ENCODE assay signal across 8 mouse cellular contexts in the genomic region with DNA sequence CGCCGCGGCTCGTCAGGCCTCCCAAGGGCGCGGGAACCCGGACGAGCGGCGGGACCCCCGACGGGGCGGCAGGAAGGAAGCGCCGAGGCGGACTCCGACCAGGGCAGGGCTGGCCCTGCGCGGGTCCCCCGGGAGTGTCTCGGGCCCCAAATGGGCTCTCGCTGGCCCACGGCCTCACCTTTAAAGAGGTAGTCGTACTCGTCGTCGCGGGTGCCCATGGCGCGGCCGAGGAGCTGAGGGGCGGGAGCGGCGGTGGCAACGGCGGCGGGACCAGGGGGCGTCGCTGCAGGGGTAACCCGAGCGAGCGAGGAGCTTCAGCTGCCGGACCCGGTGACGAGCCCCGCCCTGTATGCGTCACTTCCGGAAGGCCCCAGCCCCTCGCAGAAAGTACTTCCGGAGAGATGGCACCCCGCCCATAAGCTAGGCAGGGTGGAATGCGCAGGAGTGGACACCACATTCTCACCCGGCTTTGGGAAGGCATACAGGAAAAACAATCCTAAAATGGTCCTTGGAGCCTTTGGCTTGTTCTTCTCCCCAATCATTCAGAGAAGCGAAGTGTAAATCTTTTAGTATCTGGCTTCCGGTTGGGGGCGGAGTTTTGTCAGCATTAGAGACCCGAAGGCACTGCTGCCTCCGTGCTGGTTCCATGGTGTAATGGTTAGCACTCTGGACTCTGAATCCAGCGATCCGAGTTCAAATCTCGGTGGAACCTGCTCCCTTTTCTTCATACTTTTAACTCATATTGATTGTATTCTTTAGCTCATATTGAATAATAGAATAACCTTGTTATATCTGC. TPM values are rescaled to one million over a fixed set of nuclear protein-coding genes. Genes with fewer than 3 reads are reported as not detected.
DNase-seq lines count a peak whose midpoint lies in the region; ATAC-seq and TF ChIP-seq lines count a peak whose summit lies in the region.

A gene (minus strand): TSS at position 353 of the 796 bp plus-strand sequence.

- peak; percentile 97 to 99 for DNase-seq in heart, postnatal 10 days
- peak; percentile 76 for DNase-seq in large intestine, adult 2 months (ENCODE audit: low read depth, low spot score)
- peak; percentile 98 for DNase-seq in liver, postnatal 0 days
- DNase-seq in testis, postnatal 10 days (ENCODE audit: low spot score): peak; percentile 98

- intact Hi-C loops in heart, postnatal 10 days (cut with DNase I): loop anchor here (2.0 to 5.0 kb wide), 2 partner anchors 73 to 395 kb away; a partner anchor contains a TSS

- peak within 1 kb of the TSS; percentile 53; the same call in 1 of the 2 replicates for H3K27ac ChIP-seq in ES-Bruce4 (ENCODE audit: insufficient read depth, low read length)
- H3K27ac ChIP-seq in forebrain, embryonic 13.5 days: peak within 1 kb of the TSS; percentile 90
- peak within 1 kb of the TSS; percentile 96 for H3K27ac ChIP-seq in liver, postnatal 0 days (ENCODE audit: low read depth)
- peak within 1 kb of the TSS; percentile 93 for H3K27ac ChIP-seq in neural tube, embryonic 14.5 days (ENCODE audit: low read depth, low read length)

- ATAC-seq in cerebellum, adult (ENCODE audit: insufficient number of reproducible peaks, low FRiP score, low TSS enrichment): peak; percentile 93; the same call in 1 of the 2 replicates
- peak; percentile 98 for ATAC-seq in forebrain, embryonic 13.5 days
- peak; percentile 93 for ATAC-seq in liver, postnatal 0 days
- peak; percentile 96 for ATAC-seq in neural tube, embryonic 14.5 days (ENCODE audit: low read depth)

- peak within 1 kb of the TSS; percentile 86 for H3K4me3 ChIP-seq in ES-Bruce4 (ENCODE audit: low read depth, low read length)
- H3K4me3 ChIP-seq in forebrain, embryonic 13.5 days: peak within 1 kb of the TSS; percentile 97
- H3K4me3 ChIP-seq in liver, postnatal 0 days (ENCODE audit: low read depth, low read length): peak within 1 kb of the TSS; percentile 94
- H3K4me3 ChIP-seq in neural tube, embryonic 14.5 days (ENCODE audit: low read depth, low read length): peak within 1 kb of the TSS; percentile 96

- no peaks in the 10 kb centered on the region for H3K9me3 ChIP-seq in ES-Bruce4 (replicated peaks; ENCODE audit: control insufficient read depth, insufficient read depth, low read length, poor library complexity, severe bottlenecking)
- H3K9me3 ChIP-seq in forebrain, embryonic 13.5 days (replicated peaks): no peaks in the 10 kb centered on the region
- no peaks in the 10 kb centered on the region for H3K9me3 ChIP-seq in liver, postnatal 0 days (ENCODE audit: low read length)
- no peaks in the 10 kb centered on the region for H3K9me3 ChIP-seq in neural tube, embryonic 14.5 days (ENCODE audit: control insufficient read depth, low read length)

- H3K27me3 ChIP-seq in ES-Bruce4 (ENCODE audit: control insufficient read depth, insufficient read depth, low read length, poor library complexity, severe bottlenecking): no peaks in the 10 kb centered on the region
- H3K27me3 ChIP-seq in forebrain, embryonic 13.5 days: no peaks in the 10 kb centered on the region
- no peaks in the 10 kb centered on the region for H3K27me3 ChIP-seq in liver, postnatal 0 days (ENCODE audit: insufficient read depth, low read length)
- H3K27me3 ChIP-seq in neural tube, embryonic 14.5 days (ENCODE audit: control insufficient read depth, insufficient read depth, low read length): peaks cover 2% of the 10 kb centered on the region; the same call in 1 of the 2 replicates

- peak within 1 kb of the TSS; percentile 84 for H3K9ac ChIP-seq in ES-Bruce4 (ENCODE audit: low read depth, poor library complexity, severe bottlenecking)
- H3K9ac ChIP-seq in forebrain, embryonic 13.5 days: peak within 1 kb of the TSS; percentile 93
- H3K9ac ChIP-seq in liver, postnatal 0 days (replicated peaks): peak within 1 kb of the TSS; percentile 97
- peak within 1 kb of the TSS; percentile 95 for H3K9ac ChIP-seq in neural tube, embryonic 14.5 days (replicated peaks; ENCODE audit: low read depth, low read length)

- TF ChIP-seq EP300 in ES-Bruce4 (IDR thresholded peaks at IDR 0.05; ENCODE audit: insufficient read depth, low read depth, low read length): no peak
- peak; percentile 78 for TF ChIP-seq EP300 in liver, postnatal 0 days (IDR thresholded peaks at IDR 0.05; ENCODE audit: low read depth)

- WGBS in forebrain, embryonic 13.5 days: under 1% methylated on average over 59 of the region's 61 CpGs
- under 1% methylated on average over 59 of the region's 61 CpGs for WGBS in large intestine, adult 2 months
- under 1% methylated on average over 61 of the region's 61 CpGs for WGBS in liver, postnatal 0 days (ENCODE audit: insufficient replicate concordance)
- under 1% methylated on average over 59 of the region's 61 CpGs for WGBS in neural tube, embryonic 14.5 days

- no peak for TF ChIP-seq CTCF in ES-Bruce4 (IDR thresholded peaks at IDR 0.05; ENCODE audit: low read depth, low read length)
- TF ChIP-seq CTCF in liver, postnatal 0 days (IDR thresholded peaks at IDR 0.05; ENCODE audit: low read depth): peak; percentile 37

- no peaks in the 10 kb centered on the region for H3K36me3 ChIP-seq in ES-Bruce4 (ENCODE audit: control insufficient read depth, insufficient read depth, low read length, poor library complexity, severe bottlenecking)
- no peaks in the 10 kb centered on the region for H3K36me3 ChIP-seq in forebrain, embryonic 13.5 days (ENCODE audit: poor library complexity, severe bottlenecking)
- no peaks in the 10 kb centered on the region for H3K36me3 ChIP-seq in liver, postnatal 0 days (replicated peaks; ENCODE audit: insufficient read depth, low read length)
- no peaks in the 10 kb centered on the region for H3K36me3 ChIP-seq in neural tube, embryonic 14.5 days (ENCODE audit: control insufficient read depth, insufficient read depth, low read length)

- H3K4me1 ChIP-seq in ES-Bruce4 (ENCODE audit: control insufficient read depth, insufficient read depth, low read length): no peaks in the 10 kb centered on the region
- peaks cover 8% of the 10 kb centered on the region for H3K4me1 ChIP-seq in forebrain, embryonic 13.5 days
- peaks cover 2% of the 10 kb centered on the region; the same call in 1 of the 2 replicates for H3K4me1 ChIP-seq in liver, postnatal 0 days (ENCODE audit: insufficient read depth)
- H3K4me1 ChIP-seq in neural tube, embryonic 14.5 days (ENCODE audit: control insufficient read depth, insufficient read depth, low read length): peaks cover 6% of the 10 kb centered on the region

- no peak for TF ChIP-seq POLR2A in ES-Bruce4 (IDR thresholded peaks at IDR 0.05; ENCODE audit: insufficient read depth, low read length)

- peak within 1 kb of the TSS; percentile 81 for H3K4me2 ChIP-seq in forebrain, embryonic 13.5 days
- H3K4me2 ChIP-seq in liver, postnatal 0 days (ENCODE audit: low read depth, low read length): peak within 1 kb of the TSS; percentile 88
- peak within 1 kb of the TSS; percentile 78 for H3K4me2 ChIP-seq in neural tube, embryonic 14.5 days (ENCODE audit: low read depth, low read length)

RNA-seq across cellular contexts. Expression of the gene that starts here (rescaled TPM):
- polyA plus RNA-seq in ES-Bruce4 (2011; ENCODE audit: insufficient read depth, insufficient read length, low read depth, missing spikeins): 222 and 243 TPM in 2 replicates
- 337 and 338 TPM in 2 replicates for polyA plus RNA-seq in forebrain, embryonic 13.5 days (2015; fragmentation: Nextera tagmentation; extraction: Ambion mirVana)
- 100 to 1,000 TPM; 274 to 276 TPM for total RNA-seq in heart, postnatal 10 days (2021)
- 174 and 187 TPM in 2 replicates for polyA plus RNA-seq in large intestine, adult 2 months (2012; rRNA removed)
- polyA plus RNA-seq in liver, postnatal 0 days (2015; fragmentation: Nextera tagmentation; extraction: Ambion mirVana): 331 and 349 TPM in 2 replicates
- 441 and 457 TPM in 2 replicates for polyA plus RNA-seq in neural tube, embryonic 14.5 days (2014; fragmentation: Nextera tagmentation; extraction: Ambion mirVana)

Comparison
In these comparisons a context has a peak if more than half of its experiments do, and no peak if none do; other contexts are left out.
1. Peak in every context shown above with its lines: DNase-seq, ATAC-seq, H3K4me3 ChIP-seq and H3K27ac ChIP-seq.